ENCODE assay signal across 9 mouse cellular contexts in the genomic region with DNA sequence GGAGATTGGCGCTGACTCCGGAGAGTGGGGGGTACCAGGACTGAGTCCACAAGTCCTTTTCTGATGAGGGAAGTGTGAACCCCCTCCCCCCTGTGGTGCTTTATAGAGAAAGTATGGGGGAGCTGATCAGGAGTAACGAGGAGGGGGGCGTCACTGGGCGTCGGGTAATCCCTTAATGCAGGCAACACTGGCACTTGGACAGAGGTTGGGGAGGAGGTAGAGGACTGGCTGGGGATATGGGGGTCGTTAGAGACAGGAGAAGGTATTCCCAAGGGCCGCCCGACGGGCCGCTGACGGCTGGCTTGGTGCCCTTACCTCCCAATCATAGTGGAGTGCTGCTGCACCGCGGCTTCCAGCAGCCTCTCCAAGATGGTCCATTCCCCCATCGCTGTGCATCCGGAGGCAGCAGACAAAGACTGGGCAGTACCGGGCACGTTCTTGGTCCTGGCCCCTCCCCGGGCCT. TPM values are rescaled to one million over a fixed set of nuclear protein-coding genes. Genes with fewer than 3 reads are reported as not detected.
DNase-seq lines count a peak whose midpoint lies in the region; ATAC-seq lines count a peak whose summit lies in the region.
"Had no signal": no experiment of that assay in that cellular context is flagged by ENCODE, and none has a peak within 500 bp of the region (broad histone marks: within the 10 kb centered on the region; RNA-seq: fewer than 3 reads in every experiment).

No protein-coding gene starts in this region.

- H3K4me2 ChIP-seq in lung, embryonic 15.5 days = peak overlapping the region; percentile 58; the same call in 1 of the 2 replicates
- H3K4me2 ChIP-seq in intestine, embryonic 16.5 days (ENCODE audit: low read depth, low read length) = peak overlapping the region; percentile 70

- 5% methylated on average over 19 of the region's 19 CpGs for WGBS in lung, embryonic 15.5 days
- WGBS in intestine, embryonic 16.5 days = 3% methylated on average over 19 of the region's 19 CpGs

- H3K4me3 ChIP-seq in lung, embryonic 15.5 days = no peak overlapping the region; the same call in 1 of the 2 replicates
- H3K4me3 ChIP-seq in intestine, embryonic 16.5 days (ENCODE audit: low read length) = peak overlapping the region; percentile 43

- no peak for ATAC-seq in lung, embryonic 15.5 days (ENCODE audit: borderline replicate concordance, extremely low read depth, low FRiP score, low TSS enrichment)
- ATAC-seq in intestine, embryonic 16.5 days = peak; percentile 28; the same call in 1 of the 2 replicates

- no peaks in the 10 kb centered on the region for H3K9me3 ChIP-seq in lung, embryonic 15.5 days
- H3K9me3 ChIP-seq in intestine, embryonic 16.5 days (ENCODE audit: control insufficient read depth, low read length) = no peaks in the 10 kb centered on the region

- no peaks in the 10 kb centered on the region for H3K36me3 ChIP-seq in lung, embryonic 15.5 days
- no peaks in the 10 kb centered on the region for H3K36me3 ChIP-seq in intestine, embryonic 16.5 days (ENCODE audit: control insufficient read depth, insufficient read depth, low read length)

- peaks cover 40% of the 10 kb centered on the region for H3K27me3 ChIP-seq in lung, embryonic 15.5 days
- H3K27me3 ChIP-seq in intestine, embryonic 16.5 days (replicated peaks; ENCODE audit: control insufficient read depth, insufficient read depth, low read length) = peaks cover 29% of the 10 kb centered on the region

- H3K4me1 ChIP-seq in lung, embryonic 15.5 days = peaks cover 9% of the 10 kb centered on the region
- H3K4me1 ChIP-seq in intestine, embryonic 16.5 days (ENCODE audit: control insufficient read depth, insufficient read depth, low read length) = peaks cover 5% of the 10 kb centered on the region; the same call in 1 of the 2 replicates

- DNase-seq in adrenal gland, adult 2 months = peak; percentile 2
- no peak for DNase-seq in adrenal gland, postnatal 4 days (ENCODE audit: low spot score in 2 of 2)
- DNase-seq in lung, adult 18-20 months = no peak
- peak; percentile 21 for DNase-seq in retina, postnatal 7 days (ENCODE audit: low read depth, low spot score)
- DNase-seq in thymus, adult 18-20 months = no peak
- DNase-seq in adipocyte (ENCODE audit: low spot score) = no peak

- no peak overlapping the region for H3K27ac ChIP-seq in lung, embryonic 15.5 days
- no peak overlapping the region for H3K27ac ChIP-seq in intestine, embryonic 16.5 days (ENCODE audit: low read length)
- H3K27ac ChIP-seq: macrophage had no signal

- no peak overlapping the region for H3K9ac ChIP-seq in lung, embryonic 15.5 days
- H3K9ac ChIP-seq in intestine, embryonic 16.5 days (ENCODE audit: low read depth, low read length) = no peak overlapping the region

RNA-seq across cellular contexts. Expression of a gene that starts 0.6 kb away (rescaled TPM):
- total RNA-seq in adrenal gland, adult 2 months (2021) = 1 to 10 TPM; 2.7 to 7.0 TPM
- 2.5 and 3.7 TPM in 2 replicates for polyA plus RNA-seq in adrenal gland, adult 2 months (2012; rRNA removed)
- 10 to 100 TPM; 20.5 to 21.3 TPM for total RNA-seq in adrenal gland, postnatal 4 days (2021)
- 0.05 and 0.21 TPM in 2 replicates for polyA plus RNA-seq in lung, embryonic 15.5 days (2015; fragmentation: Nextera tagmentation; extraction: Ambion mirVana)
- polyA plus RNA-seq in intestine, embryonic 16.5 days (2015; fragmentation: Nextera tagmentation; extraction: Ambion mirVana) = 0.45 and 0.59 TPM in 2 replicates
- polyA plus RNA-seq: macrophage had no signal

RNA-seq across cellular contexts. Expression of a gene that starts 40.6 kb away (rescaled TPM):
- not detected for total RNA-seq in adrenal gland, adult 2 months (2021)
- polyA plus RNA-seq in adrenal gland, adult 2 months (2012; rRNA removed) = 0.10 and 0.11 TPM in 2 replicates
- 10 to 100 TPM in 1 of 2 experiments, 1 to 10 TPM in 1; 7.6 to 23.1 TPM for total RNA-seq in adrenal gland, postnatal 4 days (2021)
- polyA plus RNA-seq in lung, embryonic 15.5 days (2015; fragmentation: Nextera tagmentation; extraction: Ambion mirVana) = 405 and 508 TPM in 2 replicates
- polyA plus RNA-seq in intestine, embryonic 16.5 days (2015; fragmentation: Nextera tagmentation; extraction: Ambion mirVana) = 38.2 and 41.1 TPM in 2 replicates
- polyA plus RNA-seq: macrophage had no signal

Comparison
In these comparisons a context has a peak if more than half of its experiments do, and no peak if none do; other contexts are left out.
1. DNase-seq: peak in adrenal gland, adult 2 months (single experiment) and retina, postnatal 7 days (single experiment); none in adrenal gland, postnatal 4 days (0 of 2), lung, adult 18-20 months (0 of 2), thymus, adult 18-20 months (0 of 2) and adipocyte (single experiment).
2. RNA of a gene that starts 40.6 kb away (polyA plus RNA-seq): 405 to 508 TPM in lung, embryonic 15.5 days and 38.2 to 41.1 TPM in intestine, embryonic 16.5 days; 0.10 to 0.11 TPM in adrenal gland, adult 2 months; every median in the first group is over 10 times any median in the second.